Mouse (Mus musculus) midbrain, embryonic 10.5 days (tissue): ENCODE results near the gene Col20a1. TPM values are rescaled to one million over a fixed set of nuclear protein-coding genes. Genes with fewer than 3 reads are reported as not detected.

Experiments used
- DNase-seq: peaks from one replicate; pipeline ENCODE4 v3.0.0-alpha.2; 2017; ENCODE audit warnings: low spot score
- H3K27ac ChIP-seq: fragments of 300-500 bp; sonication (generic); replicated peaks from 2 replicates; pipeline ENCODE4 v1.5.1; 2016; ENCODE audit warnings: mild to moderate bottlenecking
- H3K27me3 ChIP-seq: fragments of 300-500 bp; sonication (generic); 2 replicates; pipeline ENCODE4 v1.6.1; 2016; ENCODE audit warnings: low read depth, mild to moderate bottlenecking; ENCODE audit not compliant: poor library complexity, severe bottlenecking
- H3K36me3 ChIP-seq: fragments of 300-500 bp; sonication (generic); 2 replicates; pipeline ENCODE4 v1.6.1; 2016; ENCODE audit warnings: mild to moderate bottlenecking, moderate library complexity
- H3K4me1 ChIP-seq: fragments of 300-500 bp; sonication (generic); 2 replicates; pipeline ENCODE4 v1.6.1; 2016
- H3K4me3 ChIP-seq: fragments of 300-500 bp; sonication (generic); 2 replicates; pipeline ENCODE4 v1.5.1; 2016; ENCODE audit warnings: mild to moderate bottlenecking, moderate library complexity
- H3K9me3 ChIP-seq: fragments of 300-500 bp; sonication (generic); replicated peaks from 2 replicates; pipeline ENCODE4 v1.6.1; 2016; ENCODE audit warnings: mild to moderate bottlenecking
- WGBS: fragments of 180-500 bp; shearing (Covaris S2); methylation state at CpG from one replicate; pipeline ENCODE4 v1.1.7; 2016; 5-methylcytosine and 5-hydroxymethylcytosine counted together
- polyA plus RNA-seq: library from polyadenylated mRNA; unstranded; fragments of >200 nt; fragmentation: Nextera tagmentation; extraction: Ambion mirVana; gene quantifications from 2 replicates; pipeline ENCODE4 v1.2.1, GENCODE M21; 2016

The Col20a1 gene
- polyA plus RNA-seq: 0.14 and 0.52 TPM in 2 replicates

GRCm38 (mm10) chr2:180986449-180986848 lies at the start of gene Col20a1:
Gene Col20a1 (plus strand): TSS chr2:180986535.
- peaks cover 22% of the 10 kb centered on the region for H3K36me3 ChIP-seq
- peaks cover 18% of the 10 kb centered on the region for H3K4me1 ChIP-seq
- no peak for DNase-seq
- H3K9me3 ChIP-seq: no peaks in the 10 kb centered on the region
- H3K27ac ChIP-seq: peak within 1 kb of the TSS; percentile 58
- 55% methylated on average over 2 of the region's 2 CpGs for WGBS
- no peak within 1 kb of the TSS for H3K4me3 ChIP-seq
- H3K27me3 ChIP-seq: no peaks in the 10 kb centered on the region

- Histone ChIP-seq H3K9me3 (no peaks in the 10 kb centered on the region), H3K27ac (no peak overlapping the region), H3K4me3 (no peak overlapping the region), H3K27me3 (no peaks in the 10 kb centered on the region), H3K36me3 (peaks cover 25% of the 10 kb centered on the region), H3K4me1 (peaks cover 5% of the 10 kb centered on the region)
- DNase-seq: no peak
These were observed 46.1 kb upstream of the Col20a1 start for GRCm38 (mm10) chr2:180940187-180940586.

GRCm38 (mm10) chr2:180941869-180942268 lies 44.5 kb upstream of the Col20a1 start:
- Histone ChIP-seq H3K4me1 (no peaks in the 10 kb centered on the region), H3K9me3 (no peaks in the 10 kb centered on the region), H3K4me3 (no peak overlapping the region), H3K27ac (no peak overlapping the region), H3K27me3 (no peaks in the 10 kb centered on the region), H3K36me3 (peaks cover 23% of the 10 kb centered on the region)
- no peak for DNase-seq

- H3K4me1 ChIP-seq: peaks cover 62% of the 10 kb centered on the region
- WGBS: 38% methylated on average over 1 of the region's 1 CpGs
These were observed 36.4 kb upstream of the Col20a1 start for GRCm38 (mm10) chr2:180949947-180950346.

GRCm38 (mm10) chr2:180952731-180953171 lies 33.6 kb upstream of the Col20a1 start:
- DNase-seq: peak; percentile 57
- Histone ChIP-seq H3K4me1 (peaks cover 79% of the 10 kb centered on the region), H3K36me3 (no peaks in the 10 kb centered on the region), H3K27me3 (peaks cover 43% of the 10 kb centered on the region), H3K27ac (peak overlapping the region; percentile 92), H3K9me3 (no peaks in the 10 kb centered on the region), H3K4me3 (peak overlapping the region; percentile 76)
- 7% methylated on average over 9 of the region's 9 CpGs for WGBS

More at GRCm38 (mm10) chr2:180949947-180950346, 36.4 kb upstream of the Col20a1 start:
- Histone ChIP-seq H3K9me3 (no peaks in the 10 kb centered on the region), H3K27me3 (peaks cover 28% of the 10 kb centered on the region; the same call in 1 of the 2 replicates), H3K36me3 (no peaks in the 10 kb centered on the region), H3K27ac (peak overlapping the region; percentile 63), H3K4me3 (no peak overlapping the region)
- no peak for DNase-seq

- H3K4me1 ChIP-seq: peaks cover 79% of the 10 kb centered on the region
- H3K27me3 ChIP-seq: peaks cover 43% of the 10 kb centered on the region
- DNase-seq: no peak
- WGBS: 7% methylated on average over 2 of the region's 2 CpGs
- no peaks in the 10 kb centered on the region for H3K9me3 ChIP-seq
- no peaks in the 10 kb centered on the region for H3K36me3 ChIP-seq
- peak overlapping the region; percentile 92 for H3K27ac ChIP-seq
- H3K4me3 ChIP-seq: peak overlapping the region; percentile 76
These were observed 32.7 kb upstream of the Col20a1 start for GRCm38 (mm10) chr2:180953638-180954037.

- DNase-seq: peak; percentile 89
- Histone ChIP-seq H3K9me3 (no peaks in the 10 kb centered on the region), H3K27ac (peak within 1 kb of the TSS; percentile 92), H3K4me1 (peaks cover 73% of the 10 kb centered on the region), H3K4me3 (peak within 1 kb of the TSS; percentile 76), H3K27me3 (peaks cover 43% of the 10 kb centered on the region), H3K36me3 (no peaks in the 10 kb centered on the region)
- WGBS: under 1% methylated on average over 52 of the region's 52 CpGs
These were observed 32.0 kb upstream of the Col20a1 start, which contains the start of gene Nkain4 for GRCm38 (mm10) chr2:180954061-180955047. Gene Nkain4 (minus strand): TSS chr2:180954699.

- DNase-seq: no peak
- Histone ChIP-seq H3K9me3 (no peaks in the 10 kb centered on the region), H3K4me1 (peaks cover 26% of the 10 kb centered on the region), H3K4me3 (no peak overlapping the region), H3K27ac (no peak overlapping the region), H3K36me3 (no peaks in the 10 kb centered on the region), H3K27me3 (peaks cover 17% of the 10 kb centered on the region)
- WGBS: 87% methylated on average over 7 of the region's 7 CpGs
These were observed 26.7 kb upstream of the Col20a1 start for GRCm38 (mm10) chr2:180959605-180960004.

- H3K4me1 ChIP-seq: peaks cover 20% of the 10 kb centered on the region
- WGBS: 81% methylated on average over 3 of the region's 3 CpGs
- no peak overlapping the region for H3K4me3 ChIP-seq
- DNase-seq: no peak
- H3K27ac ChIP-seq: no peak overlapping the region
- H3K36me3 ChIP-seq: no peaks in the 10 kb centered on the region
- no peaks in the 10 kb centered on the region for H3K9me3 ChIP-seq
- peaks cover 12% of the 10 kb centered on the region for H3K27me3 ChIP-seq
These were observed 26.1 kb upstream of the Col20a1 start for GRCm38 (mm10) chr2:180960187-180960586.

- Histone ChIP-seq H3K4me3 (no peak overlapping the region), H3K27ac (no peak overlapping the region), H3K4me1 (peaks cover 19% of the 10 kb centered on the region), H3K9me3 (no peaks in the 10 kb centered on the region), H3K36me3 (no peaks in the 10 kb centered on the region), H3K27me3 (no peaks in the 10 kb centered on the region)
- 82% methylated on average over 2 of the region's 2 CpGs for WGBS
- DNase-seq: no peak
These were observed 23.6 kb upstream of the Col20a1 start for GRCm38 (mm10) chr2:180962616-180963308.

GRCm38 (mm10) chr2:180963956-180964355 lies 22.4 kb upstream of the Col20a1 start:
- Histone ChIP-seq H3K9me3 (no peaks in the 10 kb centered on the region), H3K27ac (0 out of 2 replicates have a peak overlapping the region, but pooled peaks have one; percentile 38), H3K4me3 (0 out of 2 replicates have a peak overlapping the region, but pooled peaks have one; percentile 5), H3K36me3 (peaks cover 3% of the 10 kb centered on the region), H3K27me3 (no peaks in the 10 kb centered on the region), H3K4me1 (peaks cover 25% of the 10 kb centered on the region)
- WGBS: 7% methylated on average over 5 of the region's 5 CpGs
- DNase-seq: peak; percentile 80

GRCm38 (mm10) chr2:180966092-180966882 lies 20.0 kb upstream of the Col20a1 start:
- peaks cover 25% of the 10 kb centered on the region for H3K4me1 ChIP-seq
- WGBS: 21% methylated on average over 14 of the region's 14 CpGs
- no peak for DNase-seq

More at GRCm38 (mm10) chr2:180966092-180966882, 20.0 kb upstream of the Col20a1 start:
- Histone ChIP-seq H3K9me3 (no peaks in the 10 kb centered on the region), H3K27ac (peak overlapping the region; percentile 94), H3K36me3 (peaks cover 21% of the 10 kb centered on the region), H3K27me3 (no peaks in the 10 kb centered on the region), H3K4me3 (peak overlapping the region; percentile 86)
